Mouse (Mus musculus) forebrain, embryonic 10.5 days (tissue): ENCODE measurements at regions not wholly inside any gene's neighbourhood (a gene's known extent, or its start where the extent isn't known, plus 50 kb on each side); places are given as distances from the start of the nearest gene placed in this dataset.

Experiments used
- DNase-seq: peaks from one replicate; pipeline ENCODE4 v3.0.0-alpha.2; 2017; ENCODE audit warnings: low spot score; ENCODE audit errors: extremely low spot score
- H3K27ac ChIP-seq: fragments of 300-500 bp; sonication (generic); 2 replicates; pipeline ENCODE4 v1.5.1; 2016; ENCODE audit warnings: mild to moderate bottlenecking
- H3K27me3 ChIP-seq: fragments of 300-500 bp; sonication (generic); 2 replicates; pipeline ENCODE4 v1.6.1; 2016; ENCODE audit warnings: mild to moderate bottlenecking; ENCODE audit not compliant: poor library complexity, severe bottlenecking
- H3K36me3 ChIP-seq: fragments of 300-500 bp; sonication (generic); replicated peaks from 2 replicates; pipeline ENCODE4 v1.6.1; 2016; ENCODE audit warnings: mild to moderate bottlenecking, moderate library complexity
- H3K4me1 ChIP-seq: fragments of 300-500 bp; sonication (generic); 2 replicates; pipeline ENCODE4 v1.6.1; 2016
- H3K4me3 ChIP-seq: fragments of 300-500 bp; sonication (generic); 2 replicates; pipeline ENCODE4 v1.5.1; 2016; ENCODE audit warnings: mild to moderate bottlenecking, moderate library complexity
- H3K9me3 ChIP-seq: fragments of 300-500 bp; sonication (generic); 2 replicates; pipeline ENCODE4 v1.6.1; 2016; ENCODE audit warnings: mild to moderate bottlenecking, moderate library complexity
- WGBS: fragments of 180-500 bp; shearing (Covaris S2); methylation state at CpG from one replicate; pipeline ENCODE4 v1.1.7; 2016; 5-methylcytosine and 5-hydroxymethylcytosine counted together

- Histone ChIP-seq H3K27me3 (no peaks in the 10 kb centered on the region), H3K4me3 (no peak overlapping the region), H3K27ac (no peak overlapping the region), H3K9me3 (no peaks in the 10 kb centered on the region), H3K36me3 (no peaks in the 10 kb centered on the region), H3K4me1 (no peaks in the 10 kb centered on the region)
- WGBS = 100% methylated on average over 1 of the region's 1 CpGs
- DNase-seq = no peak
Measured at GRCm38 (mm10) chr8:39218716-39219115, 1456.2 kb upstream of the Adam24 start.

- no peaks in the 10 kb centered on the region for H3K9me3 ChIP-seq
- DNase-seq = no peak
- H3K27ac ChIP-seq = no peak overlapping the region
- no peaks in the 10 kb centered on the region for H3K4me1 ChIP-seq
- no peaks in the 10 kb centered on the region for H3K27me3 ChIP-seq
- H3K36me3 ChIP-seq = no peaks in the 10 kb centered on the region
- no peak overlapping the region for H3K4me3 ChIP-seq
Measured at GRCm38 (mm10) chr8:39227239-39227638, 1447.6 kb upstream of the Adam24 start.

- Histone ChIP-seq H3K27ac (no peak overlapping the region), H3K27me3 (no peaks in the 10 kb centered on the region), H3K4me3 (no peak overlapping the region), H3K36me3 (no peaks in the 10 kb centered on the region), H3K9me3 (no peaks in the 10 kb centered on the region), H3K4me1 (no peaks in the 10 kb centered on the region)
- 82% methylated on average over 5 of the region's 5 CpGs for whole genome bisulfite sequencing
- DNase-seq = no peak
Measured at GRCm38 (mm10) chr8:39268970-39269497, 1405.8 kb upstream of the Adam24 start.

GRCm38 (mm10) chr8:39297548-39298306 is 1377.2 kb upstream of the Adam24 start:
- peak overlapping the region; percentile 28; the same call in 1 of the 2 replicates for H3K4me3 ChIP-seq
- H3K4me1 ChIP-seq = 0 out of 2 replicates have a peak, but pooled peaks cover 11% of the 10 kb centered on the region
- no peak for DNase-seq
- 22% methylated on average over 12 of the region's 12 CpGs for WGBS
- H3K9me3 ChIP-seq = no peaks in the 10 kb centered on the region
- no peaks in the 10 kb centered on the region for H3K27me3 ChIP-seq
- H3K27ac ChIP-seq = no peak overlapping the region
- no peaks in the 10 kb centered on the region for H3K36me3 ChIP-seq

GRCm38 (mm10) chr8:39303742-39304336 is 1371.0 kb upstream of the Adam24 start:
- DNase-seq = no peak
- H3K4me1 ChIP-seq = no peaks in the 10 kb centered on the region
- H3K27me3 ChIP-seq = no peaks in the 10 kb centered on the region
- H3K36me3 ChIP-seq = no peaks in the 10 kb centered on the region
- WGBS = 87% methylated on average over 6 of the region's 6 CpGs
- no peaks in the 10 kb centered on the region for H3K9me3 ChIP-seq
- no peak overlapping the region for H3K4me3 ChIP-seq
- H3K27ac ChIP-seq = no peak overlapping the region

- H3K9me3 ChIP-seq = no peaks in the 10 kb centered on the region
- no peaks in the 10 kb centered on the region for H3K4me1 ChIP-seq
- no peak for DNase-seq
- no peaks in the 10 kb centered on the region for H3K36me3 ChIP-seq
- no peak overlapping the region for H3K27ac ChIP-seq
- WGBS = 71% methylated on average over 3 of the region's 3 CpGs
- H3K4me3 ChIP-seq = no peak overlapping the region
- H3K27me3 ChIP-seq = no peaks in the 10 kb centered on the region
Measured at GRCm38 (mm10) chr8:39313854-39314253, 1361.0 kb upstream of the Adam24 start.

GRCm38 (mm10) chr8:39315521-39316233 is 1359.2 kb upstream of the Adam24 start:
- H3K27ac ChIP-seq = no peak overlapping the region
- WGBS = 89% methylated on average over 10 of the region's 10 CpGs
- H3K36me3 ChIP-seq = no peaks in the 10 kb centered on the region
- no peaks in the 10 kb centered on the region for H3K4me1 ChIP-seq
- no peaks in the 10 kb centered on the region for H3K27me3 ChIP-seq
- no peaks in the 10 kb centered on the region for H3K9me3 ChIP-seq
- DNase-seq = no peak
- no peak overlapping the region for H3K4me3 ChIP-seq

GRCm38 (mm10) chr8:39316234-39316568 is 1358.7 kb upstream of the Adam24 start:
- WGBS = 72% methylated on average over 4 of the region's 4 CpGs

GRCm38 (mm10) chr8:39329378-39329777 is 1345.5 kb upstream of the Adam24 start:
- no peaks in the 10 kb centered on the region for H3K4me1 ChIP-seq
- no peak overlapping the region for H3K4me3 ChIP-seq
- no peaks in the 10 kb centered on the region for H3K9me3 ChIP-seq
- 100% methylated on average over 1 of the region's 1 CpGs for WGBS
- H3K27me3 ChIP-seq = no peaks in the 10 kb centered on the region
- H3K27ac ChIP-seq = no peak overlapping the region
- no peaks in the 10 kb centered on the region for H3K36me3 ChIP-seq
- DNase-seq = no peak

More at GRCm38 (mm10) chr8:39316234-39316568, 1358.7 kb upstream of the Adam24 start:
- no peaks in the 10 kb centered on the region for H3K36me3 ChIP-seq
- H3K27me3 ChIP-seq = no peaks in the 10 kb centered on the region
- H3K27ac ChIP-seq = no peak overlapping the region
- H3K4me3 ChIP-seq = no peak overlapping the region
- H3K4me1 ChIP-seq = no peaks in the 10 kb centered on the region
- H3K9me3 ChIP-seq = no peaks in the 10 kb centered on the region
- no peak for DNase-seq

- no peak for DNase-seq
- H3K27ac ChIP-seq = no peak overlapping the region
- no peak overlapping the region for H3K4me3 ChIP-seq
- H3K9me3 ChIP-seq = no peaks in the 10 kb centered on the region
- H3K4me1 ChIP-seq = no peaks in the 10 kb centered on the region
- WGBS = 77% methylated on average over 3 of the region's 3 CpGs
- H3K27me3 ChIP-seq = no peaks in the 10 kb centered on the region
- no peaks in the 10 kb centered on the region for H3K36me3 ChIP-seq
Measured at GRCm38 (mm10) chr8:39344731-39345130, 1330.1 kb upstream of the Adam24 start.

GRCm38 (mm10) chr8:39346471-39346870 is 1328.4 kb upstream of the Adam24 start:
- H3K9me3 ChIP-seq = no peaks in the 10 kb centered on the region
- H3K27ac ChIP-seq = no peak overlapping the region
- H3K36me3 ChIP-seq = no peaks in the 10 kb centered on the region
- 94% methylated on average over 1 of the region's 1 CpGs for WGBS
- no peaks in the 10 kb centered on the region for H3K27me3 ChIP-seq
- no peak overlapping the region for H3K4me3 ChIP-seq
- no peaks in the 10 kb centered on the region for H3K4me1 ChIP-seq
- DNase-seq = no peak

- WGBS = 89% methylated on average over 3 of the region's 3 CpGs
- no peaks in the 10 kb centered on the region for H3K9me3 ChIP-seq
Measured at GRCm38 (mm10) chr8:39348956-39349355, 1325.9 kb upstream of the Adam24 start.

GRCm38 (mm10) chr8:39355412-39355811 is 1319.5 kb upstream of the Adam24 start:
- H3K36me3 ChIP-seq = no peaks in the 10 kb centered on the region
- no peak overlapping the region for H3K27ac ChIP-seq
- no peak overlapping the region for H3K4me3 ChIP-seq
- no peaks in the 10 kb centered on the region for H3K27me3 ChIP-seq
- 87% methylated on average over 3 of the region's 3 CpGs for WGBS
- H3K9me3 ChIP-seq = no peaks in the 10 kb centered on the region
- H3K4me1 ChIP-seq = no peaks in the 10 kb centered on the region
- no peak for DNase-seq

More at GRCm38 (mm10) chr8:39348956-39349355, 1325.9 kb upstream of the Adam24 start:
- no peak overlapping the region for H3K27ac ChIP-seq
- H3K4me1 ChIP-seq = no peaks in the 10 kb centered on the region
- no peaks in the 10 kb centered on the region for H3K36me3 ChIP-seq
- H3K27me3 ChIP-seq = no peaks in the 10 kb centered on the region
- no peak overlapping the region for H3K4me3 ChIP-seq
- DNase-seq = no peak
